Mouse (Mus musculus): Measurements from ENCODE around the gene Cacna2d4. TPM values are rescaled to one million over a fixed set of nuclear protein-coding genes. Genes with fewer than 3 reads are reported as not detected.

The Cacna2d4 gene
- polyA plus RNA-seq, 1 experiment from 2014 or later: not detected

DNA sequence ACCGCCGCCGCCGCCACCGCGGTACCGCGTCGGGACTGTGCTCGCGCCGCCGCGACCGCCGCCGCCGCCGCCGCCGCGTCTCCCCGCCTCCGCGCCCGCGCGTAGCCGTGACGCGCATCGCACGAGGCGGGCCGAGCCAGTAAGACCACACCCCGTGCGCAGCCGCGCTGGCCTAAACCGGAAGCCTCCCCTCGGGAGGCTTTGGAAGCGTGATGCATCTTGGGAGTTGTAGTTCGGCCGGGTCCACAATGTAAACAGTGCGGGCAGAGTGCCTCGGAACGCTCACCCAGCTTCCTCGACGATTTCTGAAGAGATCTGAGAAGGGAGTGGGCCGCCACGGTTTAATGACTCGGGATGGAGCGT lies 152.3 kb downstream of the Cacna2d4 start:
- no peaks in the 10 kb centered on the region for H3K27me3 ChIP-seq (replicated peaks)
- under 1% methylated on average over 51 of the region's 53 CpGs for WGBS
- H3K4me1 ChIP-seq: peaks cover 19% of the 10 kb centered on the region
- no peaks in the 10 kb centered on the region for H3K36me3 ChIP-seq
- peak overlapping the region; percentile 68 for H3K4me2 ChIP-seq
- H3K9me3 ChIP-seq: no peaks in the 10 kb centered on the region
- H3K9ac ChIP-seq: peak overlapping the region; percentile 94
- peak overlapping the region; percentile 93 for H3K27ac ChIP-seq (replicated peaks)
- ATAC-seq (ENCODE audit: extremely low read depth, insufficient number of reproducible peaks, low FRiP score, low TSS enrichment): peak; percentile 99
- H3K4me3 ChIP-seq: peak overlapping the region; percentile 78

DNA sequence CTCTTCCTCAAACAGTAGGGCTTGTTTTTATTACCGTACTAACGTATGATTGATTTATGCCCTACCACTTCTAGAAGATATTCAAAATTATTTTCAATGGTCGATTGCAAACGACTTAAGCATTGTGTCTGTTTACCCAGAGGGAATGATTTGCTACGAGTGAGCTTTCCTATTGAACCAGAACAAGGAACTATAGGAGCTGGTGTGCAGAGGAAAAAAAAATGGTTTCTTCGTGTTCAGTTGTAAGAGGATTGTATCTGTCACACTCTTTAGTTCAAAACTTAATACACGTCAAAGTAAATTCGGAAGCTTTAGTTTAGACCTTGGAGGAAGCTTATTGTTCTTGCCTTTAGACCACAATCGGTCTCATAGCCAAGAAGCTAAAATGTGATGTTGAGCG lies 152.8 kb downstream of the Cacna2d4 start:
- Histone ChIP-seq H3K9ac (peak overlapping the region; percentile 82), H3K4me2 (peak overlapping the region; percentile 68), H3K27me3 (replicated peaks) (no peaks in the 10 kb centered on the region), H3K27ac (replicated peaks) (peak overlapping the region; percentile 71), H3K4me3 (peak overlapping the region; percentile 78), H3K36me3 (no peaks in the 10 kb centered on the region), H3K9me3 (no peaks in the 10 kb centered on the region), H3K4me1 (peaks cover 19% of the 10 kb centered on the region)
- 26% methylated on average over 10 of the region's 10 CpGs for WGBS
- no peak for ATAC-seq (ENCODE audit: extremely low read depth, insufficient number of reproducible peaks, low FRiP score, low TSS enrichment)

DNA sequence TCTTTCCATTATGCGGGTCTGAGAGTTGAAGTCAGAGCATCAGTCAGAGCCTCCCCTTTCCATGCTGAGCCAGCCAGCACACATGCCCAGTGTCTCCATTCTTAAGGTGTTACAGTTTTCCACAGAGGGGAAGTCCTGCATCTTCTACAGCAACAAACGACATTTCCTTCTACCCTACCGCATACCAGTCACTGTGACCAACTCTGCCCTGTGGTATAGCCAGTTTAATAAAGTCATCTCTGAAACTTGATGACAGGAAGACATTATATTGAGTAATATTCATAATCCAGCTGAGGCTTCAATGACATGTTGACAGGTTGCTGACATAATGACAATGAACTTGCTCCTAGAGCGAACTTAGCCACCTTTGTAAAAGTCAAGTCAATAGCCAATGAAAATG lies 154.4 kb downstream of the Cacna2d4 start:
- H3K4me2 ChIP-seq: no peak overlapping the region
- 88% methylated on average over 4 of the region's 4 CpGs for WGBS
- no peak overlapping the region for H3K4me3 ChIP-seq
- no peak overlapping the region for H3K27ac ChIP-seq (replicated peaks)
- no peaks in the 10 kb centered on the region for H3K9me3 ChIP-seq
- peaks cover 22% of the 10 kb centered on the region for H3K4me1 ChIP-seq
- no peak overlapping the region for H3K9ac ChIP-seq
- no peak for ATAC-seq (ENCODE audit: extremely low read depth, insufficient number of reproducible peaks, low FRiP score, low TSS enrichment)
- H3K27me3 ChIP-seq (replicated peaks): no peaks in the 10 kb centered on the region
- H3K36me3 ChIP-seq: no peaks in the 10 kb centered on the region

DNA sequence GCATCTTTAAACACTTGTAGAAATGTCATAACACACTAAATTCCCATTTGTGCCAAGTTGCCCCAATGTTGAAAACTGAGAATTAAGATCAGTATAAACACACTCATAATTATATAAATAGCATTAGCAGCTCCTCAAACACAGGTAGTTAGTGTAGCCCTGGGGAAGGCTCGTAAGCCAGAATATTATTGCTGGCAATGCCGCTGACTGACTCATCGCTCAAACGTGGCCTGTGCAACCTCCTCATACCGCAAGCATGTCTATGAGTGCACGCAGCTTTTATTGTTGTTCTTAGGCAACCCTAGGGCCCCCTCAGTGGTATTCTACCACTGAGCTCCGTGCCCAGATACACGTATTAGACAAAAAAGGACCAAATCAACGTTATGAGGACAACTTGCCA lies 156.5 kb downstream of the Cacna2d4 start:
- Histone ChIP-seq H3K9me3 (no peaks in the 10 kb centered on the region), H3K4me1 (peaks cover 20% of the 10 kb centered on the region), H3K9ac (no peak overlapping the region), H3K4me2 (no peak overlapping the region), H3K36me3 (no peaks in the 10 kb centered on the region), H3K27me3 (replicated peaks) (no peaks in the 10 kb centered on the region), H3K4me3 (no peak overlapping the region), H3K27ac (replicated peaks) (no peak overlapping the region)
- ATAC-seq (ENCODE audit: extremely low read depth, insufficient number of reproducible peaks, low FRiP score, low TSS enrichment): no peak
- 78% methylated on average over 9 of the region's 9 CpGs for WGBS

DNA sequence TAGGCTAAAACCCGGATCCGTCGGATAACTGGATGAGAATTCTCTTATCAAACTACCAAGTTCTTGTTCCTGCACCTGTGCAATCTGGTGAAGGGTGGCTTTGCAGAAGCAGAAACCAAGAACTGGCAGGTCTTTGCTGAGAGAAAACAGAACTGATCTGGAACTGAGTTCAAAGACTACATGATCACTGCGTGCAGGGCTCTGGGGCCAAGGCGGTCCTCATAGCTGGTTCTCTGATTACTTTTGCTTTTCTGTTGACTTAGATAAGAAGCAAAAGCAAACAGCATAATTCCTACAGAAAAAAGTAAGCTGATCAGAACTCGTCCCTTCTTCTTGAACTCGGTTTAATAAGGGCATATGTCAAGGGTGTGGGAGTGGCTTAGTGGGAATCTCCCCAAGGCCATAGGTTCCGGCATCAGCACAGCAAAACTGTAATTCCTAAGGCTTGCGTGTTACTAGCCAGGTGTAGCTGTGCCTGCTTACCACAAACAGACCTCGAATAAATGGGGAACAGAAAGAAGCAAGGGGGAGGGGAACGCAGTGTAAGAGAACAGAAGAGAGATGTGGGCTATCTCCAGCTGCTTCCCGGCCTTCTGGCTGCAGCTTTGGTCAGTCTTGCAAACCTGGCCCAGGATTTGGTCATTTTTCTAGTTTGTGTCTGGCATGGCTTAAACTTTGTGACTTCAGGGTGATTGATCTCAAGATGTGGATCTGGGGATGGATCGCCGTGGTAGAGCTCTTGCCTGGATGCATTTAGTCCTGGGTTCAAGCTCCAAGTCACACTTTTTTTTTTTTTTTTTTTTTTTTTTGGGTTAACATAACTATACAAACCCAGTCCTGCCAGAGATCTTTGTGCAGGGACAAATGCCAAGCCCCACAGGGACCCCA lies 159.3 kb downstream of the Cacna2d4 start:
- Histone ChIP-seq H3K27ac (replicated peaks) (peak overlapping the region; percentile 24; the same call in 1 of the 2 replicates), H3K36me3 (no peaks in the 10 kb centered on the region), H3K4me3 (no peak overlapping the region), H3K4me1 (peaks cover 12% of the 10 kb centered on the region), H3K27me3 (replicated peaks) (no peaks in the 10 kb centered on the region), H3K9ac (0 out of 2 replicates have a peak overlapping the region, but pooled peaks have one; percentile 28), H3K9me3 (no peaks in the 10 kb centered on the region), H3K4me2 (no peak overlapping the region)
- ATAC-seq (ENCODE audit: extremely low read depth, insufficient number of reproducible peaks, low FRiP score, low TSS enrichment): no peak
- 75% methylated on average over 14 of the region's 14 CpGs for WGBS

DNA sequence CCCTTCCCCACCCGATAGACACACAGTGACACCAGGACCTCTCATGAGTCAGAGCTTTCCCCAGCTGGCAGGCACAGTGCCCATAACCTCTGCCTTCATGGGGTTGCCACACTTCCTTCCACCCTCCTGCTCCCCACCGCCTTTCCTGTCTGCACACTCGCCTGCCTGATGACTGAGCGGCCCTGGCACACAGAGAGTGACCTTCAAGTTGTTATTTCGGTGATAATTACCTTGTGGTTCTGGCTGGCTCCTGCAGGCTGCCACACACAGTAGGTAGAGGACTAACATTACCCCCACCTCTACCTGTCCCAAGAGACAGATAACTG lies 159.9 kb downstream of the Cacna2d4 start:
- ATAC-seq (ENCODE audit: extremely low read depth, insufficient number of reproducible peaks, low FRiP score, low TSS enrichment): peak; percentile 61; the same call in 1 of the 2 replicates
- Histone ChIP-seq H3K27ac (replicated peaks) (peak overlapping the region; percentile 24; the same call in 1 of the 2 replicates), H3K9ac (0 out of 2 replicates have a peak overlapping the region, but pooled peaks have one; percentile 28), H3K4me2 (no peak overlapping the region), H3K4me1 (peaks cover 12% of the 10 kb centered on the region), H3K4me3 (no peak overlapping the region), H3K27me3 (replicated peaks) (no peaks in the 10 kb centered on the region), H3K9me3 (no peaks in the 10 kb centered on the region), H3K36me3 (no peaks in the 10 kb centered on the region)
- 24% methylated on average over 5 of the region's 5 CpGs for WGBS

DNA sequence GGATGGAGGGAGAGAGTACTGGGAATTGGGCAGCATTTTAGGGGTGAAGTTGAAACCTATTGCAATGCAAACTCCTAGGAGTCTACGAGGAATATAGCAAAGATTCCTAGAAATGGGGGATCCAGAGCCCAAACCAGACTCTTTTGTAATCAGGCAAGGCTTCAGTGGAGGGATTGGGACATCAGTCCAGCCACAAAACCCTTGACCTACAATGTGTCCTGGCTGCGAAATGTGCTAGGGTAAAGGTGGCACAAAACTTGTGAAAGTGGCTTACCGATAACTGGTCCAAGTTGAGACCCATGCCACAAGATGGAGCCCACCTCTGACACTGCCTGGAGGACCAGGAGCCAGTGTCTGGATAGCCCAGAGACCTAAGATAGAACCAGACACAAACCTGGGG lies 163.0 kb downstream of the Cacna2d4 start:
- no peak overlapping the region for H3K4me3 ChIP-seq
- no peaks in the 10 kb centered on the region for H3K36me3 ChIP-seq
- no peaks in the 10 kb centered on the region for H3K9me3 ChIP-seq
- no peak overlapping the region for H3K9ac ChIP-seq
- no peaks in the 10 kb centered on the region for H3K27me3 ChIP-seq (replicated peaks)
- peaks cover 12% of the 10 kb centered on the region for H3K4me1 ChIP-seq
- H3K4me2 ChIP-seq: no peak overlapping the region
- WGBS: 85% methylated on average over 3 of the region's 3 CpGs
- no peak overlapping the region for H3K27ac ChIP-seq (replicated peaks)
- ATAC-seq (ENCODE audit: extremely low read depth, insufficient number of reproducible peaks, low FRiP score, low TSS enrichment): no peak

DNA sequence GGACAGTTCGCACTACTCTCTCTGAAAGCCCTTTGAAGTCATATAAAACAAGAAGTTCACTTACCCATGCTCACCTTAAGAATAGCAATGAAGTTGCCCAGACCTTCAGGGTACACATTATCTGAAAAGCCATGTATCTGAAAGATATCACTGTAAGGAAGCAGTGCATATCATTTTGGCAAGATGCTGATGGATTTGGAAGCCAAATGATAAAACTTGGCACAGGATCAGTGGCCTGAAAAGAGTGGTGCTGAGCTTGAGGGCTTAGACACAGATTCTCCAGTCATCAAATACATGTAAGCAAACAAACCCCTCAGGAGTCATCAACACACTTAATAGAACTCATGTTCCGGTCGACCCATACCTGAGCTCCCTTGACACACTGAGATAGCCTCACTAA lies 164.3 kb downstream of the Cacna2d4 start:
- H3K4me3 ChIP-seq: no peak overlapping the region

DNA sequence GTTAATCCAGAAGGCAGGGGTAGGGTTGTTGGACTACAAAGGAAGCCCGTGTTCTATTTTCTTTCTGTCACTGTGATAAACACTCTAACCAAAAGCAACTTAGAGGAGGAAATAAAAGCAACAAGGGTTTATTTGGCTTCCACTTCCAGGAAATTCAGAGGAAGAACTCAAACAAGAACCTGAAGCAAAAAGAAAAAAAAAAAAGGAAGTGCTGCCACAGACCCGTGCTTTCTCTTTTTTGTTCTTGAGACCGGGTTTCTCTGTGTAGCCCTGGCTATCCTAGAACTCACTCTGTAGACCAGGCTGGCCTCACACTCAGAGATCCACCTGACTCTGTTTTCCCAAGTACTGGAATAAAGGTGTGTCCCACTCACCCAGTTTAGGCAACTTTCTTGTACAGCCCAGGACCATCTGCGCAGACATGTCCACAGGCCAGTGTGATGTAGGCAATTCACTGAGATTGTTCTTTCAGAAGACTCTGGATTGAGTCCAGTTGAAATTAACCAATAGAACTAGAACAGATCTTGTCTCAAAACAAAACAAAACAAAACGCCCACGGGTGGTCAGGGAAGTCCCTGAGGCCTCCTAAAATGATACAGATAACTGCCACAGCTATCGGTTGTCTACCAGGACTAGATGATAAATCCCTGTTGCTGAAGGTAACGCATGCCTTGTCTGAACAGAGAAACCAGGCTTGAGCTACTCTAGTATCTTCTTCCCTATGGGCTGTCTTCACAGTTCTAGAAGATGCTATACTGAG lies 165.4 kb downstream of the Cacna2d4 start:
- Histone ChIP-seq H3K27ac (replicated peaks) (no peak overlapping the region), H3K9me3 (no peaks in the 10 kb centered on the region), H3K36me3 (no peaks in the 10 kb centered on the region), H3K9ac (no peak overlapping the region), H3K4me2 (no peak overlapping the region), H3K4me1 (no peaks in the 10 kb centered on the region), H3K27me3 (replicated peaks) (no peaks in the 10 kb centered on the region), H3K4me3 (no peak overlapping the region)
- no peak for ATAC-seq (ENCODE audit: extremely low read depth, insufficient number of reproducible peaks, low FRiP score, low TSS enrichment)
- 79% methylated on average over 8 of the region's 8 CpGs for WGBS

More for the DNA sequence above, 164.3 kb downstream of the Cacna2d4 start:
- Histone ChIP-seq H3K9me3 (no peaks in the 10 kb centered on the region), H3K27ac (replicated peaks) (no peak overlapping the region), H3K4me1 (peaks cover 10% of the 10 kb centered on the region), H3K36me3 (no peaks in the 10 kb centered on the region), H3K4me2 (no peak overlapping the region), H3K9ac (no peak overlapping the region), H3K27me3 (replicated peaks) (no peaks in the 10 kb centered on the region)
- ATAC-seq (ENCODE audit: extremely low read depth, insufficient number of reproducible peaks, low FRiP score, low TSS enrichment): no peak
- 84% methylated on average over 3 of the region's 3 CpGs for WGBS
